12 mouse cellular contexts compared by ENCODE assay signal in genomic region chr15:96012391-96012775, GRCm38 (mm10).
DNase-seq lines count a peak whose midpoint lies in the region; ATAC-seq and TF ChIP-seq lines count a peak whose summit lies in the region.
"Had no signal": no experiment of that assay in that cellular context is flagged by ENCODE, and none has a peak within 500 bp of the region (broad histone marks: within the 10 kb centered on the region; RNA-seq: fewer than 3 reads in every experiment).

No protein-coding gene starts in this region.

- no peaks in the 10 kb centered on the region for H3K27me3 ChIP-seq in intestine, embryonic 14.5 days (replicated peaks; ENCODE audit: control insufficient read depth, insufficient read depth, low read length)
- no peaks in the 10 kb centered on the region for H3K27me3 ChIP-seq in intestine, postnatal 0 days (replicated peaks; ENCODE audit: control insufficient read depth, insufficient read depth, low read length)
- no peaks in the 10 kb centered on the region for H3K27me3 ChIP-seq in limb, embryonic 11.5 days (ENCODE audit: control insufficient read depth, insufficient read depth, low read length)
- H3K27me3 ChIP-seq: heart, embryonic 12.5 days had no signal

- no peak overlapping the region for H3K4me2 ChIP-seq in intestine, embryonic 14.5 days (ENCODE audit: low read length)
- H3K4me2 ChIP-seq in intestine, postnatal 0 days (replicated peaks; ENCODE audit: low read depth) = no peak overlapping the region
- no peak overlapping the region for H3K4me2 ChIP-seq in limb, embryonic 11.5 days (ENCODE audit: low read depth, severe bottlenecking)
- H3K4me2 ChIP-seq: heart, embryonic 12.5 days had no signal

- no peak overlapping the region for H3K9ac ChIP-seq in intestine, embryonic 14.5 days (ENCODE audit: low read length)
- H3K9ac ChIP-seq in intestine, postnatal 0 days (ENCODE audit: low read depth, low read length) = no peak overlapping the region
- H3K9ac ChIP-seq in limb, embryonic 11.5 days (ENCODE audit: low read length) = no peak overlapping the region
- H3K9ac ChIP-seq: heart, embryonic 12.5 days had no signal

- ATAC-seq in intestine, embryonic 14.5 days (replicated peaks; ENCODE audit: low FRiP score, low TSS enrichment, low read depth) = peak; percentile 58; the same call in 1 of the 2 replicates
- ATAC-seq in intestine, postnatal 0 days = no peak
- peak; percentile 80; the same call in 1 of the 2 replicates for ATAC-seq in limb, embryonic 11.5 days (ENCODE audit: insufficient number of reproducible peaks, low FRiP score, low TSS enrichment, low read depth)

- no peaks in the 10 kb centered on the region for H3K4me1 ChIP-seq in intestine, embryonic 14.5 days (replicated peaks; ENCODE audit: control insufficient read depth, insufficient read depth, low read length)
- H3K4me1 ChIP-seq in intestine, postnatal 0 days (replicated peaks; ENCODE audit: control insufficient read depth, insufficient read depth, low read length) = no peaks in the 10 kb centered on the region
- H3K4me1 ChIP-seq in limb, embryonic 11.5 days (ENCODE audit: control insufficient read depth, insufficient read depth, low read length) = peaks cover 2% of the 10 kb centered on the region; the same call in 1 of the 2 replicates
- H3K4me1 ChIP-seq: heart, embryonic 12.5 days had no signal

- DNase-seq in intestine, embryonic 14.5 days (ENCODE audit: low spot score) = no peak
- DNase-seq in right cerebral cortex, postnatal 4 days = peak; percentile 10
- DNase-seq in right cerebral cortex, postnatal 25 days = no peak
- peak; percentile 52 for DNase-seq in limb, embryonic 11.5 days (ENCODE audit: low spot score)
- no peak for DNase-seq in adrenal gland, postnatal 25 days
- DNase-seq in cerebellum, adult 11 months = no peak
- no peak for DNase-seq in cerebellum, adult 9-10 months
- DNase-seq: adrenal gland, postnatal 14 days; retina, postnatal 1 day; thymus, postnatal 36 days had no signal

- WGBS in intestine, embryonic 14.5 days = 33% methylated on average over 8 of the region's 8 CpGs
- 58% methylated on average over 8 of the region's 8 CpGs for WGBS in intestine, postnatal 0 days
- 22% methylated on average over 8 of the region's 8 CpGs for WGBS in limb, embryonic 11.5 days

- peaks cover 9% of the 10 kb centered on the region for H3K9me3 ChIP-seq in intestine, embryonic 14.5 days (ENCODE audit: control insufficient read depth, low read length)
- no peaks in the 10 kb centered on the region for H3K9me3 ChIP-seq in intestine, postnatal 0 days (ENCODE audit: control insufficient read depth)
- H3K9me3 ChIP-seq in limb, embryonic 11.5 days (ENCODE audit: control insufficient read depth, low read length) = no peaks in the 10 kb centered on the region

- H3K4me3 ChIP-seq in intestine, embryonic 14.5 days (ENCODE audit: low read depth, low read length) = no peak overlapping the region
- H3K4me3 ChIP-seq in intestine, postnatal 0 days (ENCODE audit: low read depth, low read length) = no peak overlapping the region
- no peak overlapping the region for H3K4me3 ChIP-seq in limb, embryonic 11.5 days (ENCODE audit: low read depth, low read length)
- H3K4me3 ChIP-seq: heart, embryonic 12.5 days had no signal

- TF ChIP-seq CTCF in intestine, postnatal 0 days (IDR thresholded peaks at IDR 0.05; ENCODE audit: low read depth) = no peak

- H3K36me3 ChIP-seq in intestine, embryonic 14.5 days (ENCODE audit: control insufficient read depth, insufficient read depth, low read length) = no peaks in the 10 kb centered on the region
- H3K36me3 ChIP-seq in intestine, postnatal 0 days (ENCODE audit: control insufficient read depth, insufficient read depth) = no peaks in the 10 kb centered on the region
- no peaks in the 10 kb centered on the region for H3K36me3 ChIP-seq in limb, embryonic 11.5 days (ENCODE audit: control insufficient read depth, insufficient read depth, low read length)
- H3K36me3 ChIP-seq: heart, embryonic 12.5 days had no signal

- H3K27ac ChIP-seq in intestine, embryonic 14.5 days (ENCODE audit: low read depth) = no peak overlapping the region; the same call in 1 of the 2 replicates
- H3K27ac ChIP-seq in intestine, postnatal 0 days (ENCODE audit: low read depth, low read length) = no peak overlapping the region
- H3K27ac ChIP-seq in limb, embryonic 11.5 days (replicated peaks; ENCODE audit: low read depth, low read length) = peak overlapping the region; percentile 71; the same call in 1 of the 2 replicates

Comparison
In these comparisons a context has a peak if more than half of its experiments do, and no peak if none do; other contexts are left out.
1. DNase-seq: peak in right cerebral cortex, postnatal 4 days (single experiment) and limb, embryonic 11.5 days (single experiment); none in intestine, embryonic 14.5 days (single experiment), right cerebral cortex, postnatal 25 days (single experiment), adrenal gland, postnatal 25 days (single experiment), cerebellum, adult 11 months (single experiment) and cerebellum, adult 9-10 months (single experiment).